Mouse (Mus musculus) lung, embryonic 14.5 days (tissue): ENCODE measurements around the gene Ywhaq. TPM values are rescaled to one million over a fixed set of nuclear protein-coding genes. Genes with fewer than 3 reads are reported as not detected.

Experiments used
- ATAC-seq: fragments of 200-750 bp; cut with Nextera tagmentation; 2 replicates; pipeline ENCODE4 v1.8.0; 2017; ENCODE audit warnings: mild to moderate bottlenecking, moderate TSS enrichment, moderate library complexity; ENCODE audit not compliant: insufficient read depth
- DNase-seq: peaks from one replicate; pipeline ENCODE4 v3.0.0-alpha.2; 2015
- H3K27ac ChIP-seq: fragments of 300-500 bp; sonication (generic); 2 replicates; pipeline ENCODE4 v1.5.1; 2014; ENCODE audit warnings: low read depth, mild to moderate bottlenecking, moderate library complexity
- H3K27me3 ChIP-seq: fragments of 300-500 bp; sonication (generic); 2 replicates; pipeline ENCODE4 v1.6.1; 2014; ENCODE audit warnings: low read length, control low read depth; ENCODE audit not compliant: insufficient read depth
- H3K36me3 ChIP-seq: fragments of 300-500 bp; sonication (generic); 2 replicates; pipeline ENCODE4 v1.6.1; 2014; ENCODE audit warnings: control low read depth; ENCODE audit not compliant: insufficient read depth
- H3K4me1 ChIP-seq: fragments of 300-500 bp; sonication (generic); 2 replicates; pipeline ENCODE4 v1.6.1; 2014; ENCODE audit warnings: antibody characterized with exemption, control low read depth; ENCODE audit not compliant: insufficient read depth
- H3K4me2 ChIP-seq: fragments of 300-500 bp; sonication (generic); 2 replicates; pipeline ENCODE4 v1.6.1; 2014; ENCODE audit warnings: mild to moderate bottlenecking
- H3K4me3 ChIP-seq: fragments of 300-500 bp; sonication (generic); 2 replicates; pipeline ENCODE4 v1.5.1; 2014; ENCODE audit warnings: low read depth, low read length
- H3K9ac ChIP-seq: fragments of 300-500 bp; sonication (generic); 2 replicates; pipeline ENCODE4 v1.6.1; 2014
- H3K9me3 ChIP-seq: fragments of 300-500 bp; sonication (generic); 2 replicates; pipeline ENCODE4 v1.6.1; 2016; ENCODE audit warnings: low read depth, low read length, control low read depth
- CTCF ChIP-seq: IDR thresholded peaks from 2 replicates; pipeline ENCODE4 v1.5.1; 2016; ENCODE audit warnings: antibody characterized with exemption, low read depth
- WGBS: fragments of 180-500 bp; shearing (Covaris S2); extraction: QIAGEN DNeasy Blood & Tissue Kit; methylation state at CpG from one replicate; pipeline ENCODE4 v1.1.7; 2014; 5-methylcytosine and 5-hydroxymethylcytosine counted together
- polyA plus RNA-seq: library from polyadenylated mRNA; unstranded; fragments of >200 nt; fragmentation: Nextera tagmentation; extraction: Ambion mirVana; gene quantifications from 2 replicates; pipeline ENCODE4 v1.2.1, GENCODE M21; 2014

The Ywhaq gene
- polyA plus RNA-seq, 1 experiment from 2014 or later: 805 TPM

DNA sequence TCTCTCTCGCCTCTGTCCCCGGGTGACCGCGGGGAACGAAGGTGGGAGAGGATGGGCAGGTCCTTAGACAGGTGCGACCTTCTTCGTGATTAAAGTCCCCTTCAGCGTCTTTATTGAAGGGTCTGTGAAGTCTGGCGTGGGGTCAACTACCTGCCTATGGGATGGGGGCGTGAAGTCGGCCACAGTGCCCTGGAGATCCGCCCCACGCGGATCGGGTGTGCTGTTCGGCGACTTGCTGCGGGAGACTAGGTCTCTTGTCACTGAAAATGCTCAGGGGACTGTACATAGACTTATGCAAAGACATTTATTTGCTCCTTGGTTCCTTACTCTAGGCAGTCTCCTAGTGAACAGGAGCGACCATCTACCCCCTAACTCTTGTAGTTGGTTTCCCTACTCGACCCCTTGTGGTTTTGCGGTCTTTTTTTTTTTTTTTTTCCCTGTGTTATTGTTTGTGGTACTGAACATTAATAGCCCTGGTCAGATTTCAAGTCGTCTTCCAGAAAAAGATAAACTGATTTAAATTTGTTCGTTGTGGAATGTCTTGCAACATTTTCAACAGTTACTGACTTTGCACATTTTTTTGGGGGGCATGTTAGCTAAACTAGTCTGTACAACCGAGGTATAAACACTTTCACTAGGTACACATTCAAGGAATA lies 43.5 kb downstream of the Ywhaq start:
- Histone ChIP-seq H3K9ac (peak overlapping the region; percentile 80), H3K9me3 (no peaks in the 10 kb centered on the region), H3K27me3 (no peaks in the 10 kb centered on the region), H3K4me1 (no peaks in the 10 kb centered on the region), H3K36me3 (no peaks in the 10 kb centered on the region), H3K4me3 (peak overlapping the region; percentile 81), H3K4me2 (peak overlapping the region; percentile 85), H3K27ac (peak overlapping the region; percentile 93)
- peak; percentile 71; the same call in 1 of the 2 replicates for ATAC-seq
- 3% methylated on average over 24 of the region's 24 CpGs for WGBS
- no peak for DNase-seq
- no peak for TF ChIP-seq CTCF

DNA sequence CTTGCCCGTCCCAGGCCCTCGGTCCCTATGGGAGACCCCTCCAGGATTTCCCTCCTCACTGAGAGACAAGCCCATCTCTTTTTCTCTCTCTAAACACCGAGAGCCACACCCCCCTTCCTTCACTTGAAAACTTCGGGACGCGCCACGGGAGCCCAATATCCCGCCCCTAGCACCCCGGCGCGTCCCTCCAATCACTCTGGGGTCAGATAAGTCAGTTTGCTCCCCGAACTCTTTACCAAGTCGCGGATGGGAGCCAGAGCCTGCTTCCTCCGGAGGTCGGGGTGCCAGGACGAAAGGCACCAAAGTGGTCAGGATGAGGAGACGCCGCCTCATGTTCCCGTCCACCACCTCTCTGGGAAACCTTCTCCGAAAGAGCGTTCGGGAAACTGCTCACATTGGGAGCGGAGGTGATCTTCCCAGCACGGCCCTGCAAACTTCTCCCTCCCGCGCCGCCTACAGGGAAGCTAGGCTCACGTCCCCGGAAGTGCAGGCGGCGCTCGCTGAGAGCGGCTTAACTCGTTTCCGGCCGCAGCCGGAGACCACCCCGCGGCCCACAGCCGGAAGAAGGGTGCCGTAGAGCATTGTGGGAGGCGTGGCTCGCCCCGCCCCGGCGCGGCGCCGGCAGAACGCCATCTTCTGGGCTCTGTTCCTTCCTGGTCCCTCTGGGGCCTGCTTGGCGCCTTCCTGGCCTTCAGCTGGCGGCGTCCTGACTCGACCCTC lies 44.2 kb downstream of the Ywhaq start, which contains the start of gene Adam17:
Gene Adam17 (minus strand): TSS at position 533 of the 720 bp plus-strand sequence.
- under 1% methylated on average over 55 of the region's 55 CpGs for WGBS
- Histone ChIP-seq H3K9ac (peak within 1 kb of the TSS; percentile 85), H3K36me3 (no peaks in the 10 kb centered on the region), H3K27ac (peak within 1 kb of the TSS; percentile 96), H3K4me2 (peak within 1 kb of the TSS; percentile 85), H3K9me3 (no peaks in the 10 kb centered on the region), H3K27me3 (no peaks in the 10 kb centered on the region), H3K4me3 (peak within 1 kb of the TSS; percentile 81), H3K4me1 (no peaks in the 10 kb centered on the region)
- ATAC-seq (peak; percentile 97), DNase-seq (peak; percentile 99)
- peak; percentile 73 for TF ChIP-seq CTCF

DNA sequence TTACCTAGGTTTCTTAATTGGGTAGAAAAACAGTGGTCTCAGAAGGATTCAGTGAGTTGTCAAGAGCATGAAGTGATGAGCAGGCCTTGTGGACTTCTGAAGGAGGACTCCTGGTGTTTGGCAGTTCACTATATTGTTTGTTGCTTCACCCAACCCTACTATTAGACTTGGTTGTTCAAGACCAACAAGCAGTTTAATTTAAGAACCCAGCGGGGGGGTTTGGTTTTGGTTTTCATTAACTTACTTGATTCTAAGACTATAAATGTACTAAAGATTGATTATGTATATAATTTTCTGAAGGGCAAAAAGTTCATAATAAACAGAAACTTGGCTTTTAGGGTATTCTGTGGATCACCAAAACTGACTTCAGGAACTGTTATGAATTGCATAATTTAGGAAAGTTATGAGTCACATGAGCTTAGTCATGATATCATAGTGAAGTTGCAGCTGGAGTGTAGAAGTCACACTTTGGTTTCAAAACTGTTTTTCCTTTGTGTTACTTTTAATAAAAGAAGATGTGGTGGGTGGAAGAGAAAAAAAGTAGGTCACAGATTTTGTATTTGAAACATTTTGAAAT lies 47.3 kb downstream of the Ywhaq start:
- DNase-seq: no peak
- H3K4me3 ChIP-seq: no peak overlapping the region
- no peak overlapping the region for H3K4me2 ChIP-seq
- no peaks in the 10 kb centered on the region for H3K27me3 ChIP-seq
- no peak for TF ChIP-seq CTCF
- 94% methylated on average over 1 of the region's 1 CpGs for WGBS
- no peaks in the 10 kb centered on the region for H3K4me1 ChIP-seq
- H3K27ac ChIP-seq: no peak overlapping the region
- no peak overlapping the region for H3K9ac ChIP-seq
- H3K9me3 ChIP-seq: no peaks in the 10 kb centered on the region
- H3K36me3 ChIP-seq: no peaks in the 10 kb centered on the region
- ATAC-seq: no peak

DNA sequence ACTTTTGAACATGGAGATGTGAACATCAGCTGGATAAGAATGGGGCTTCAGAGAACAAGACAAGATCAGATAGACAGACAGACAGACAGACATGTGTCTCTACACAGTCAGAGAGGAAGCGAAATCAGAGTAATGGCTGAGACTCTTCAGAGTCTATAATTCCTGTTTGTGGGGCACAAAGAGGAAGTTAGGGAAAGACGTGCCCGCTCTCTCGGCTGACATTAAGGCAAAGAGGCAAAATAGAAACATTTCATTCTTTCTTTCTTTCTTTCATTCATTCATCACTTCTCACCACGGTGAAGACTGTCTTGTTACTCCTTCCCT lies 48.4 kb downstream of the Ywhaq start:
- H3K27ac ChIP-seq: no peak overlapping the region
- 91% methylated on average over 5 of the region's 5 CpGs for WGBS

DNA sequence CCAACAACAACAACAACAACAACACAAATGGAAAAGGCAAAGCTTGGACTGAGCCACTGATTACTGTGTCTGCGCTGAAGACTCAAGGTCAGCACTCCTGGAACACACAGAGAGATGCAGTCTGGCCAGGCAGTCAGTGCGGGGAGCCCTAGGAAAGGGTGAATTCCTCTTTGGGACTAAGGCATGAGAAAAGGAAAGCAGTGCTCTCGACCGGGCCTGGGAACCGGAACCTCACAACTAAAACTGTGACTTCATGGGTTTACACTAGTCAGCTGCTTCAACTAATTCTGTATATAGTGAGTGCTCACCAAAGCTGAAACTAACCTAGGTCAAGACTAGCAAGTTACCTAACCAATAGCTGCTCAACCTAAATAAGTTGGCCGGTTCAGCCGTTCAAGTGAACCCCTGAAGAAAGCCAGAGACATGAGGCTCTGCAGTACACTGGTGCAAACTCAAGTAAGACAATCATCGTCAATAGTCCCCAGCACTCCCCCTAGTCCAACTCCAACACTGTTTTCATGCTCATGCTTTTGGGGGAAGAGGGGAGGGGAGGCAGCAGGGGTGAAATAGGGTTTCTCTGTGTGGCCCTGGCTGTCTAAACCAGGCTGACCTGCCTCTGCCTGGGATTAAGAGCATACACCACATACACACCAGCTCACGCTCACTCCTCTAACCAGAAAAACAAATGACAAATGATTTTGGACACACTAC lies 48.9 kb downstream of the Ywhaq start:
- 91% methylated on average over 9 of the region's 9 CpGs for WGBS
- DNase-seq (no peak), ATAC-seq (no peak)
- no peaks in the 10 kb centered on the region for H3K4me1 ChIP-seq
- H3K27ac ChIP-seq: no peak overlapping the region
- no peak overlapping the region for H3K4me2 ChIP-seq
- H3K9me3 ChIP-seq: no peaks in the 10 kb centered on the region
- no peak overlapping the region for H3K4me3 ChIP-seq
- no peaks in the 10 kb centered on the region for H3K27me3 ChIP-seq
- no peak overlapping the region for H3K9ac ChIP-seq
- TF ChIP-seq CTCF: no peak
- H3K36me3 ChIP-seq: no peaks in the 10 kb centered on the region

More for the DNA sequence above, 48.4 kb downstream of the Ywhaq start:
- no peaks in the 10 kb centered on the region for H3K4me1 ChIP-seq
- TF ChIP-seq CTCF: no peak
- no peaks in the 10 kb centered on the region for H3K9me3 ChIP-seq
- H3K4me2 ChIP-seq: no peak overlapping the region
- no peaks in the 10 kb centered on the region for H3K36me3 ChIP-seq
- H3K27me3 ChIP-seq: no peaks in the 10 kb centered on the region
- no peak overlapping the region for H3K4me3 ChIP-seq
- H3K9ac ChIP-seq: no peak overlapping the region
- no peak for ATAC-seq
- DNase-seq: no peak

DNA sequence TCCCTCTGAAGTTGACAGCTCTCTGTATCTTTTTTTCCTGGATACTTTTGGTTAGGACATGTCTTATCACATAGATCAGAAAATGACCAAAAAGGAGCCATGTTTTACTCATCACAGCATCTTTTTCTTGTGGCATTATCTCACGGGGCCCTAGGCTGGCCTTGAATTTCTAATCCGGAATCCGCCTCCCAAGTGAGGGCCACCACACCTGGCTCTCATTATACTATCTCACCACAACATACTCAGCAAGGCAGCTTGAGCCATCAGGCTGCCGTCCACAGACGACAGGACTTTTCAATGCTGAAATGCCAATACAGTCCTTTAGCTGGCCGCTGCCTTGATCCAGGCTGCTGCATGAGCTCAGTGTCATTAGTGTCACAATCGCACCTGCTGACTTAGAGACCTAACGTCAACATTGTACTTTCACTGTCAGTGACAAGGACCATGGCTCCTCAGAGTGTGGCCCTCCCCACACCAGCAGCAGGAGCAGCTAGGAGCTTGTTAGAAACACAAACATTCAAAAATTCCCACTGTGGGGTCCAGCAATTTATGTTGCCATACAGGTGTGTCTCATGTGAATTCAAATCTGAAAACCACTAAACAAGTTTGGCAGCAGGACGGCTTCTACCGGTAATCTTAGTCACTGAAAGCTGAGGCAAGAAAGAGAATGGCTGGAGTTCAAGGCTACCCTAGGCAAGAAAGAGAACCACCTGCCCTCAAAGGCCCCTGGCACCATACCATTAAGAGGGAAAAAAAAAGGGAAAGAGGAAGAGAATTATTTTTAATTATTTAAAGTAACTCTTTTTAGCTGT lies 52.6 kb downstream of the Ywhaq start:
- Histone ChIP-seq H3K9me3 (no peaks in the 10 kb centered on the region), H3K27me3 (no peaks in the 10 kb centered on the region), H3K4me1 (no peaks in the 10 kb centered on the region), H3K36me3 (0 out of 2 replicates have a peak, but pooled peaks cover 2% of the 10 kb centered on the region), H3K27ac (no peak overlapping the region), H3K9ac (no peak overlapping the region), H3K4me2 (no peak overlapping the region), H3K4me3 (no peak overlapping the region)
- TF ChIP-seq CTCF: no peak
- 72% methylated on average over 10 of the region's 10 CpGs for WGBS
- DNase-seq: no peak
- no peak for ATAC-seq
